Mouse (Mus musculus) liver, embryonic 15.5 days (tissue): ENCODE data around the gene Kat14. TPM values are rescaled to one million over a fixed set of nuclear protein-coding genes. Genes with fewer than 3 reads are reported as not detected.
A peak's percentile ranks its signal among the peaks of the same experiment; 100 is the strongest.
"Not testable (repeated sequence)": the region's sequence is repeated elsewhere in the genome, so short reads cannot be mapped to it uniquely, and the experiment has no call there.

Experiments used
- ATAC-seq: fragments of 200-750 bp; cut with Nextera tagmentation; 2 replicates; pipeline ENCODE4 v1.8.0; 2017; ENCODE audit warnings: moderate number of reproducible peaks, mild to moderate bottlenecking, moderate library complexity; ENCODE audit not compliant: insufficient read depth
- H3K27ac ChIP-seq: fragments of 300-500 bp; sonication (generic); replicated peaks from 2 replicates; pipeline ENCODE4 v1.5.1; 2015; ENCODE audit warnings: mild to moderate bottlenecking, inconsistent platforms
- H3K27me3 ChIP-seq: fragments of 300-500 bp; sonication (generic); 2 replicates; pipeline ENCODE4 v1.6.1; 2015; ENCODE audit warnings: mild to moderate bottlenecking, inconsistent platforms
- H3K36me3 ChIP-seq: fragments of 300-500 bp; sonication (generic); replicated peaks from 2 replicates; pipeline ENCODE4 v1.6.1; 2015; ENCODE audit warnings: moderate library complexity, mild to moderate bottlenecking, inconsistent platforms
- H3K4me1 ChIP-seq: fragments of 300-500 bp; sonication (generic); replicated peaks from 2 replicates; pipeline ENCODE4 v1.6.1; 2015; ENCODE audit warnings: inconsistent platforms
- H3K4me2 ChIP-seq: fragments of 300-500 bp; sonication (generic); 2 replicates; pipeline ENCODE4 v1.6.1; 2015; ENCODE audit warnings: moderate library complexity, mild to moderate bottlenecking, inconsistent platforms
- H3K4me3 ChIP-seq: fragments of 300-500 bp; sonication (generic); replicated peaks from 2 replicates; pipeline ENCODE4 v1.5.1; 2015; ENCODE audit warnings: mild to moderate bottlenecking, inconsistent platforms
- H3K9ac ChIP-seq: fragments of 300-500 bp; sonication (generic); 2 replicates; pipeline ENCODE4 v1.6.1; 2015; ENCODE audit warnings: moderate library complexity, mild to moderate bottlenecking, inconsistent platforms
- H3K9me3 ChIP-seq: fragments of 300-500 bp; sonication (generic); replicated peaks from 2 replicates; pipeline ENCODE4 v1.6.1; 2016; ENCODE audit warnings: inconsistent platforms
- WGBS: fragments of 180-500 bp; shearing (Covaris S2); methylation state at CpG from one replicate; pipeline ENCODE4 v1.1.7; 2015; ENCODE audit warnings: mixed read lengths; ENCODE audit not compliant: insufficient replicate concordance; 5-methylcytosine and 5-hydroxymethylcytosine counted together
- polyA plus RNA-seq: library from polyadenylated mRNA; unstranded; fragments of >200 nt; fragmentation: Nextera tagmentation; extraction: Ambion mirVana; gene quantifications from 2 replicates; pipeline ENCODE4 v1.2.1, GENCODE M21; 2015

The Kat14 gene
- polyA plus RNA-seq, 1 experiment from 2014 or later, result 14.0 TPM

- 22% methylated on average over 8 of the region's 8 CpGs for WGBS
- no peak overlapping the region for H3K4me2 ChIP-seq
- H3K4me3 ChIP-seq, result no peak overlapping the region
- no peaks in the 10 kb centered on the region for H3K36me3 ChIP-seq
- no peak overlapping the region for H3K9ac ChIP-seq
- H3K27ac ChIP-seq, result no peak overlapping the region
- H3K4me1 ChIP-seq, result peaks cover 4% of the 10 kb centered on the region; the same call in 1 of the 2 replicates
- H3K9me3 ChIP-seq, result no peaks in the 10 kb centered on the region
- ATAC-seq, result no peak
- H3K27me3 ChIP-seq, result peaks cover 31% of the 10 kb centered on the region
Measured at GRCm38 (mm10) chr2:144337701-144338100, 31.1 kb upstream of the Kat14 start.

DNA sequence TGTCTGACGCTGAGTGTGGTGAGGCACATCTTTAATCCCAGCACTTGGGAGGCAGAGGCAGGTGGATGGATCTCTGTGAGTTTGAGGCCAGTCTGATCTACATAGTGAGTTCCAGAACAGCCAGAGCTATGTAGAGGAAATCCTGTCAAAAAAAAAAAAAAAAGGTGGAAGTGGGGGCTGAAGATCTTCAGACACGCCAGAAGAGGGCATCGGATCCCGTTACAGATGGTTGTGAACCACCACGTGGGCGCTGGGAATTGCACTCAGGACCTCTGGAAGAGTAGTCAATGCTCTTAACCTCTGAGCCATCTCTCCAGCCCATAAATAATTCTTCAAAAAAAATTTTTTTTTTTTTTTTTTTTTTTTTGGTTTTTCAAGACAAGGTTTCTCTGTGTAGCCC lies 30.6 kb upstream of the Kat14 start:
- H3K36me3 ChIP-seq, H3K27ac ChIP-seq, H3K9me3 ChIP-seq, H3K9ac ChIP-seq, ATAC-seq, H3K4me1 ChIP-seq, H3K4me3 ChIP-seq, H3K4me2 ChIP-seq: not testable (repeated sequence)
- peaks cover 27% of the 10 kb centered on the region for H3K27me3 ChIP-seq
- WGBS, result 63% methylated on average over 6 of the region's 6 CpGs

DNA sequence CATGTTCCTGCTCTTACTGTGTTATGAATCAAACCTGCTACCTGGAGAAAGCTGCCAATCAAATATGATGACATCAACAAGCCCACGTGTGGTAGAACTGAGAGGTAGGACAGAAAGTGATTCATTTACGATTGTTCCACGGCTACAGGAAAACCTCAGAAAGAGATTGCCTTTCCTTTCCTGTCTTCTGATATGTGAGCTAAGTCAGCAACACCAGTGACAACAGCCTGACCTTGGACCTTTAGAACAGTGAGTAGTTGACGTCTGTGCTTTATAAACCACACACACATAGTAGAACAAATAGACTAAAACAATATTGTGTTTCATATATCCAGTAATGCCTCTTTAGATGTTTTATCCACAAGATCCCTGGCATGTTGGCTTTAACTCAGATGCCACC lies 25.6 kb upstream of the Kat14 start:
- no peak overlapping the region for H3K4me3 ChIP-seq
- H3K27me3 ChIP-seq, result no peaks in the 10 kb centered on the region
- no peak overlapping the region for H3K9ac ChIP-seq
- H3K4me2 ChIP-seq, result no peak overlapping the region
- H3K4me1 ChIP-seq, result no peaks in the 10 kb centered on the region
- WGBS, result 12% methylated on average over 4 of the region's 4 CpGs
- no peak overlapping the region for H3K27ac ChIP-seq
- H3K9me3 ChIP-seq, result no peaks in the 10 kb centered on the region
- no peaks in the 10 kb centered on the region for H3K36me3 ChIP-seq
- no peak for ATAC-seq

DNA sequence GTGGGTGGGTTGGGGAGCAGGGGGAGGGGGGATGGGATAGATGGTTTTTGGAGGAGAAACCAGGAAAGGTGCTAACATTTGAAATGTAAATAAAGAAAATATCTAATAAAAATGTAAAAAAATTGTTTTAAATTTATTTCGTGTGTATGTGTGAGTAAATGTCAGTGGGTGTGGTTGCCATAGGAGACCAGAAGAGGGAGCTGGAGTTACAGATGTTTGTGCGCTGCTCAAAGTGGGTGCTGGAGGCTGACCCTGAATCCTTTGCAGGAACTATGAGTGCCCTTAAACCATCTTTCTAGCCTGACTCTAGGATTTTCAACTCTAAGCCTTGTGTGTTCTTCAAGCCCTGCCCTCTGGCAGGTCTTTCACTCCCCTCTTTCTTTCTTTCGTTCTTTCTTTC lies 20.3 kb upstream of the Kat14 start:
- no peak for ATAC-seq
- no peak overlapping the region for H3K4me2 ChIP-seq
- H3K27me3 ChIP-seq, result no peaks in the 10 kb centered on the region
- WGBS, result 51% methylated on average over 3 of the region's 3 CpGs
- no peak overlapping the region for H3K4me3 ChIP-seq
- no peak overlapping the region for H3K27ac ChIP-seq
- no peaks in the 10 kb centered on the region for H3K4me1 ChIP-seq
- no peak overlapping the region for H3K9ac ChIP-seq
- H3K36me3 ChIP-seq, result no peaks in the 10 kb centered on the region
- no peaks in the 10 kb centered on the region for H3K9me3 ChIP-seq

DNA sequence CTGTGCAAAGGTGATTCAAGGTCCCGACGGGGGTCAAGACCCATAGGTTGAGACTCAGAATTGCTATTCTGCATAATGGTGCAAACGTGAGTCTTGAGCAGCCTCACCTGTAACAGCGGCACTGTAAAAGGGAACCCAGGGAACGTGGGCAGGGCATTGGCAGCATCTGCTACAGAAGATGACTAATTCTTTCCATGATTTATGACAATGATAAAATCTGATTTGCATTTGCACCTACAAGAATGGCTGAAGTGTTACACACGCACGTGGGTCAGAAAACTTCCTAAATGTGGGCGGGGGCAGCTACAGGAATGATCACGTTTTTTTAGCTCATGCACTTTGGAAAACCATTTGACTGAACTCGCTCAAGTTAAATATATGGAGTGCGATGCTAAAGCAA lies 15.9 kb upstream of the Kat14 start:
- no peaks in the 10 kb centered on the region for H3K27me3 ChIP-seq
- H3K4me2 ChIP-seq, result no peak overlapping the region
- 67% methylated on average over 11 of the region's 11 CpGs for WGBS
- H3K9me3 ChIP-seq, result no peaks in the 10 kb centered on the region
- H3K4me1 ChIP-seq, result no peaks in the 10 kb centered on the region
- no peak overlapping the region for H3K4me3 ChIP-seq
- no peak for ATAC-seq
- H3K27ac ChIP-seq, result no peak overlapping the region
- no peaks in the 10 kb centered on the region for H3K36me3 ChIP-seq
- H3K9ac ChIP-seq, result no peak overlapping the region

GRCm38 (mm10) chr2:144369020-144369421 lies 238 bp downstream of the Kat14 start:
- Histone ChIP-seq H3K9me3 (no peaks in the 10 kb centered on the region), H3K4me3 (peak overlapping the region; percentile 91), H3K9ac (peak overlapping the region; percentile 78), H3K27ac (peak overlapping the region; percentile 91), H3K4me1 (peaks cover 28% of the 10 kb centered on the region), H3K4me2 (peak overlapping the region; percentile 85), H3K27me3 (no peaks in the 10 kb centered on the region), H3K36me3 (peaks cover 11% of the 10 kb centered on the region)
- peak; percentile 84 for ATAC-seq
- WGBS, result under 1% methylated on average over 43 of the region's 43 CpGs

- Histone ChIP-seq H3K4me3 (peak overlapping the region; percentile 91), H3K9me3 (no peaks in the 10 kb centered on the region), H3K36me3 (peaks cover 16% of the 10 kb centered on the region), H3K27ac (peak overlapping the region; percentile 91), H3K9ac (peak overlapping the region; percentile 78), H3K27me3 (no peaks in the 10 kb centered on the region), H3K4me1 (peaks cover 28% of the 10 kb centered on the region), H3K4me2 (peak overlapping the region; percentile 85)
- ATAC-seq, result no peak
- WGBS, result under 1% methylated on average over 12 of the region's 12 CpGs
Measured at GRCm38 (mm10) chr2:144369511-144369910, 728 bp downstream of the Kat14 start.

DNA sequence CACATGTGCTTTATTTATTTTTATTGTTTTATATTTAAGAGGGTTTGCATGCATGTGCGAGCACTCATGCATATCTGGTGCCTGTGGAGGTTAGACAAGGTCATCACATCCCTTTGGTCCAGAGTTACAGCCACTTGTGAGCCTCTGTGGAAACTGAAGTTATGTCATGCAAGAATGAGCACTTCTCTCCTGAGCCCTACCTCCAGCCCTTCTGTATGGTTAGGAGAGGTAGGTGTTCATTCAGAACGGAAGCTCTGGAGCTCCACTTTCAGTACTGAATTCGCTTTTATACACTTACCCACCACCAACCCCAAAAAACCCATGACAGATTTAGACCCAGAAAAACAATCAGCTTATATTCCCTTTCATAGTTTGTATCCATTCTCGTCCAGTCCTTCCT lies 2.8 kb downstream of the Kat14 start:
- peaks cover 28% of the 10 kb centered on the region for H3K4me1 ChIP-seq
- no peak for ATAC-seq
- WGBS, result 73% methylated on average over 4 of the region's 4 CpGs

GRCm38 (mm10) chr2:144373063-144373462 lies 4.3 kb downstream of the Kat14 start:
- Histone ChIP-seq H3K27ac (no peak overlapping the region), H3K27me3 (no peaks in the 10 kb centered on the region), H3K36me3 (peaks cover 43% of the 10 kb centered on the region), H3K4me1 (peaks cover 25% of the 10 kb centered on the region), H3K4me2 (no peak overlapping the region), H3K4me3 (no peak overlapping the region), H3K9me3 (no peaks in the 10 kb centered on the region), H3K9ac (no peak overlapping the region)
- 78% methylated on average over 9 of the region's 9 CpGs for WGBS
- no peak for ATAC-seq

More for the DNA sequence above, 2.8 kb downstream of the Kat14 start:
- Histone ChIP-seq H3K9me3 (no peaks in the 10 kb centered on the region), H3K4me3 (no peak overlapping the region), H3K27ac (no peak overlapping the region), H3K27me3 (no peaks in the 10 kb centered on the region), H3K9ac (no peak overlapping the region), H3K36me3 (peaks cover 33% of the 10 kb centered on the region), H3K4me2 (no peak overlapping the region)

DNA sequence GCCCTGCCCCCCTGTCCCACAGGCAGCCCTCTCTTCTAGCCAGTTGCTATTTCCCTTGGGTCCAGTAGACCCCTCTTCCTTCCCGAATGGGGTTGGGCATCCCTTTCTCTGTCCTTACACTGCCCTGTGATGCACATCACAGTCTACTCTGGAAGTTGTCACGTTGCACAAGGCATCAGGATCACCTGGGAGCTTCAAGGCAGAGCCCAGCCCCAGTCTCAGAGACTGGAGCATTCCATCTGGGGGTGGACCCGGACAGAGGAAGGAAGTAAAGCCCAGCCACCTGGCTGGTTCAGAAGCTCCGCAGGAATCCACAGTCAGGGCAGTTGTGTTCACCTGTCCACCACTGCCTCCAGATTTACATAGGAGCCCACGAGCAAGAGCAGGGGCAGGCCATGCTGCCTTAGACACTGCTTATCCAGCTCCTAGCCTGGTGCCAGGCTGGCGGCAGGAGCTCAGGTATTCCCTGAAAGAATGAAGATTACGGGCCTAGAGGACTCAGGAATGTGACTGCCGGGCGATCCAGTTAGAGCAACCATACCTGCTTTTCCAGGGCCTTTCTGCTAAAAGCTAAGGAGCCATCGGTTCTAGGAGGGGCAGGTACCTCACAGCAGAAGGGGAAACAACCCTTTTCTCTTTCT lies 6.4 kb downstream of the Kat14 start:
- Histone ChIP-seq H3K4me1 (peaks cover 12% of the 10 kb centered on the region), H3K36me3 (peaks cover 64% of the 10 kb centered on the region), H3K9ac (no peak overlapping the region), H3K27ac (no peak overlapping the region), H3K4me2 (no peak overlapping the region), H3K4me3 (no peak overlapping the region), H3K27me3 (no peaks in the 10 kb centered on the region), H3K9me3 (no peaks in the 10 kb centered on the region)
- ATAC-seq, result no peak
- 68% methylated on average over 10 of the region's 10 CpGs for WGBS

DNA sequence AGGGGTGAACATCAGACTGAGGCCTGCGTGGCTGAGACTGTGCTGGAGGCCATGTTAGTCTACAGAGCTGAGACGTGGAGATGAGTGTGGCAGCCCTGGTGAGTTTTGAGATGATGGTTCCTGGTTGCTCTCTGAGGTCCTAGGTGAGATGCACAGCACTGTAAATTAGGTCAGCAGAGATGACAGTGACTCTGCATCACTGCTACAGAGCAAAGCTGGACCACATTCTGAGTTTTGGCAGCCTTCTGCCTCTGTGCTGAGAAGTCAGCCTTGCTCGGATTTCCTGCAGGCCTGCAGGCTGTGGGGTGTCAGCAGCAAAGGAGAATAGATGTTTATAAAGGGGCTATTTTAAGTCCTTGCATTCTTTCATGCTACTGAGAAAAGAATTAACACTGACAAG lies 12.5 kb downstream of the Kat14 start:
- no peak for ATAC-seq
- H3K4me2 ChIP-seq, result no peak overlapping the region
- H3K9ac ChIP-seq, result no peak overlapping the region
- peaks cover 19% of the 10 kb centered on the region for H3K4me1 ChIP-seq
- no peak overlapping the region for H3K27ac ChIP-seq
- H3K4me3 ChIP-seq, result no peak overlapping the region
- 88% methylated on average over 3 of the region's 3 CpGs for WGBS
- peaks cover 84% of the 10 kb centered on the region for H3K36me3 ChIP-seq
- H3K27me3 ChIP-seq, result no peaks in the 10 kb centered on the region
- H3K9me3 ChIP-seq, result no peaks in the 10 kb centered on the region

DNA sequence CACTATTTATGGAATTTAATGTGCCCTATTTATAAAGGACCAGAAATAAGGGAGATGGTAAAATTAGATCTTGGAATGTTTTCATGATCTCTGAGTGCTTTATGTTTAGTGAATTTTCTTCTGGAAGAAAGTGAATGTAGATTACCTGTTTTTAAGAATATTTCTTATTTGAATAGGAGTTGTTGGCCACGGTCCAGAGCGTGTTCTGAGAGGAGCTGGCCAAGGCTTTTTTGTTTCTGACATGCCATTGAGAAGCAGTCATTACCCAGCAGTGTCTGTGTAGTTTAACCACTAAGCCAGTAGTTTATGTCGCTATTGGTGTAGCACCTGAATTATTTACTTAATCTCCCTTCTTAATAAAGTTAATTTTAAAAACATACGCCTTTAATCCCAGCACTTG lies 13.0 kb downstream of the Kat14 start:
- no peak for ATAC-seq
- Histone ChIP-seq H3K36me3 (peaks cover 83% of the 10 kb centered on the region), H3K9me3 (no peaks in the 10 kb centered on the region), H3K4me1 (peaks cover 19% of the 10 kb centered on the region), H3K9ac (no peak overlapping the region), H3K27me3 (no peaks in the 10 kb centered on the region), H3K27ac (no peak overlapping the region), H3K4me2 (no peak overlapping the region), H3K4me3 (no peak overlapping the region)
- WGBS, result 88% methylated on average over 4 of the region's 4 CpGs
